Mouse (Mus musculus): Measurements from ENCODE around the gene Ntn3. TPM values are rescaled to one million over a fixed set of nuclear protein-coding genes. Genes with fewer than 3 reads are reported as not detected.

Gene Ntn3
- polyA plus RNA-seq, 1 experiment, result 0.13 TPM

DNA sequence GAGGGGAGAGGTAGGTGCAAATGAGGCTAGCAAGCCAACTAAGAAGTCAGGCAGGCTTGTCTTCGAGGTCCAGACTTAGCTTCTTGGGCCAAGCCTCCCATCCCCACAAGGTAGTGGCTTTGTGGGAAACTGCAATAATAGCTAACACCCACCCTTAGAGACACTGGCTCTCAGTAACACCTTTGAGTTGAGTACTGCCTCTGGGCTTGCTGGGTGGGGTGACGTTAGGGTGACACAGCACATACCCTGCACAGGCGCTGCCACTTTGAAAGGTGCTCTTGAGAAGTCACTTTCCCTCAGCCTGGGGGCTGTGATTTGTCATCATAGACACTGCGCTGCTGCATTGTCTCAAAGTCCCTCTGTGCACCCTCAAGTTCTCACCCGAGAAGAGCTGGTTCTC, 15.6 kb downstream of the Ntn3 start:
- Histone ChIP-seq H3K36me3 (ENCODE audit: control insufficient read depth, insufficient read depth) (no peaks in the 10 kb centered on the region), H3K27me3 (ENCODE audit: control insufficient read depth, insufficient read depth, insufficient read length) (no peaks in the 10 kb centered on the region), H3K79me2 (ENCODE audit: control insufficient read depth, insufficient read depth) (no peaks in the 10 kb centered on the region), H3K4me2 (ENCODE audit: low read depth) (no peak overlapping the region), H3K4me3 (no peak overlapping the region), H3ac (ENCODE audit: control insufficient read depth, insufficient read length) (no peak overlapping the region)
- TF ChIP-seq CEBPB (IDR thresholded peaks at IDR 0.05; ENCODE audit: insufficient read depth, poor library complexity, severe bottlenecking), result no peak
- no peak for TF ChIP-seq MAX (IDR thresholded peaks at IDR 0.05; ENCODE audit: low read depth)
- TF ChIP-seq POLR2A (IDR thresholded peaks at IDR 0.05; ENCODE audit: insufficient read length, low read depth), result no peak
- no peak for TF ChIP-seq MYOG (IDR thresholded peaks at IDR 0.05; ENCODE audit: control insufficient read depth in 1 of 3, insufficient read depth in 1 of 3, insufficient read length in 2 of 3, low read depth in 2 of 3)
- TF ChIP-seq REST (IDR thresholded peaks at IDR 0.05; ENCODE audit: insufficient read depth, insufficient read length), result no peak
- no peak for TF ChIP-seq TCF12 (IDR thresholded peaks at IDR 0.05; ENCODE audit: insufficient read depth, poor library complexity, severe bottlenecking)
- TF ChIP-seq SRF (IDR thresholded peaks at IDR 0.05; ENCODE audit: control insufficient read depth, insufficient read length, low read depth), result no peak
- TF ChIP-seq USF1 (IDR thresholded peaks at IDR 0.05; ENCODE audit: low read depth), result no peak
- no peak for TF ChIP-seq MYOD1 (IDR thresholded peaks at IDR 0.05; ENCODE audit: control insufficient read depth in 1 of 3, insufficient read length in 2 of 3, low read depth in 2 of 3)
- TF ChIP-seq POLR2AphosphoS2 (IDR thresholded peaks at IDR 0.05; ENCODE audit: insufficient read length, low read depth), result no peak
- no peak for TF ChIP-seq TCF3 (IDR thresholded peaks at IDR 0.05; ENCODE audit: insufficient read length, low read depth)

DNA sequence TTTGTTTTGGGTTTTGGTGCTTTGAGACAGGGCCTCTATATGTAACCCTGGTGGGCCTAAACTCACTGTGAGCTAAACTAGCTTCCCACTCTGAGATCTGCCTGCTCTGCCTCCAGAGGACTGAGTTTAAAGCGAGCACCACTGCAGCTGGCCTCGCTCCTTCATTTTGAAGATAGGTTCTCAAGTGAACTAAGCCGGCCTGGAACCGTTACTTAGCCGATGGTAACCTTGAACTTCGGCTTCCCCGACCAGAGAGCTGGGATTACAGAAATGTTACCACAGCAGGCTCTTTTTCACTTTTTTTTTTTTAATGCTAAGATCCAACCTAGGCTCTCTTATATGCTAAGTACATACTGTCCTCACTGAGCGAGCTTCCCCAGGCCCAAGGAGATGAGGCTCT, 16.1 kb downstream of the Ntn3 start:
- H3K4me2 ChIP-seq (ENCODE audit: low read depth), result no peak overlapping the region
- H3K27me3 ChIP-seq (ENCODE audit: control insufficient read depth, insufficient read depth, insufficient read length), result no peaks in the 10 kb centered on the region
- H3K79me2 ChIP-seq (ENCODE audit: control insufficient read depth, insufficient read depth), result no peaks in the 10 kb centered on the region
- TF ChIP-seq SRF (IDR thresholded peaks at IDR 0.05; ENCODE audit: control insufficient read depth, insufficient read length, low read depth), result no peak
- TF ChIP-seq CEBPB (IDR thresholded peaks at IDR 0.05; ENCODE audit: insufficient read depth, poor library complexity, severe bottlenecking), result no peak
- TF ChIP-seq MYOD1 (IDR thresholded peaks at IDR 0.05; ENCODE audit: control insufficient read depth in 1 of 3, insufficient read length in 2 of 3, low read depth in 2 of 3), result no peak
- TF ChIP-seq USF1 (IDR thresholded peaks at IDR 0.05; ENCODE audit: low read depth), result no peak
- no peak for TF ChIP-seq REST (IDR thresholded peaks at IDR 0.05; ENCODE audit: insufficient read depth, insufficient read length)
- TF ChIP-seq E2F4 (IDR thresholded peaks at IDR 0.05; ENCODE audit: insufficient read depth), result no peak
- TF ChIP-seq TCF12 (IDR thresholded peaks at IDR 0.05; ENCODE audit: insufficient read depth, poor library complexity, severe bottlenecking), result no peak
- no peak for TF ChIP-seq POLR2AphosphoS2 (IDR thresholded peaks at IDR 0.05; ENCODE audit: insufficient read length, low read depth)
- TF ChIP-seq MYOG (IDR thresholded peaks at IDR 0.05; ENCODE audit: control insufficient read depth in 1 of 3, insufficient read depth in 1 of 3, insufficient read length in 2 of 3, low read depth in 2 of 3), result no peak
- TF ChIP-seq POLR2A (IDR thresholded peaks at IDR 0.05; ENCODE audit: insufficient read length, low read depth), result no peak
- TF ChIP-seq TCF3 (IDR thresholded peaks at IDR 0.05; ENCODE audit: insufficient read length, low read depth), result no peak
- no peak for TF ChIP-seq MAX (IDR thresholded peaks at IDR 0.05; ENCODE audit: low read depth)
- H3ac ChIP-seq (ENCODE audit: control insufficient read depth, insufficient read length), result no peak overlapping the region
- H3K36me3 ChIP-seq (ENCODE audit: control insufficient read depth, insufficient read depth), result no peaks in the 10 kb centered on the region
- no peak overlapping the region for H3K4me3 ChIP-seq

GRCm38 (mm10) chr17:24192848-24193247, 16.5 kb downstream of the Ntn3 start:
- Histone ChIP-seq H3K36me3 (ENCODE audit: control insufficient read depth, insufficient read depth) (no peaks in the 10 kb centered on the region), H3K79me2 (ENCODE audit: control insufficient read depth, insufficient read depth) (no peaks in the 10 kb centered on the region), H3K4me3 (no peak overlapping the region), H3K27me3 (ENCODE audit: control insufficient read depth, insufficient read depth, insufficient read length) (no peaks in the 10 kb centered on the region), H3ac (ENCODE audit: control insufficient read depth, insufficient read length) (no peak overlapping the region), H3K4me2 (ENCODE audit: low read depth) (no peak overlapping the region)
- TF ChIP-seq MYOG (IDR thresholded peaks at IDR 0.05; ENCODE audit: control insufficient read depth in 1 of 3, insufficient read depth in 1 of 3, insufficient read length in 2 of 3, low read depth in 2 of 3) (no peak), REST (IDR thresholded peaks at IDR 0.05; ENCODE audit: insufficient read depth, insufficient read length) (no peak), TCF12 (IDR thresholded peaks at IDR 0.05; ENCODE audit: insufficient read depth, poor library complexity, severe bottlenecking) (no peak), E2F4 (IDR thresholded peaks at IDR 0.05; ENCODE audit: insufficient read depth) (no peak), POLR2A (IDR thresholded peaks at IDR 0.05; ENCODE audit: insufficient read length, low read depth) (no peak), SRF (IDR thresholded peaks at IDR 0.05; ENCODE audit: control insufficient read depth, insufficient read length, low read depth) (no peak), MYOD1 (IDR thresholded peaks at IDR 0.05; ENCODE audit: control insufficient read depth in 1 of 3, insufficient read length in 2 of 3, low read depth in 2 of 3) (no peak), CEBPB (IDR thresholded peaks at IDR 0.05; ENCODE audit: insufficient read depth, poor library complexity, severe bottlenecking) (no peak), TCF3 (IDR thresholded peaks at IDR 0.05; ENCODE audit: insufficient read length, low read depth) (no peak), USF1 (IDR thresholded peaks at IDR 0.05; ENCODE audit: low read depth) (no peak), MAX (IDR thresholded peaks at IDR 0.05; ENCODE audit: low read depth) (no peak)

- Histone ChIP-seq H3ac (ENCODE audit: control insufficient read depth, insufficient read length) (no peak overlapping the region), H3K4me2 (ENCODE audit: low read depth) (no peak overlapping the region), H3K79me2 (ENCODE audit: control insufficient read depth, insufficient read depth) (no peaks in the 10 kb centered on the region), H3K4me3 (no peak overlapping the region), H3K27me3 (ENCODE audit: control insufficient read depth, insufficient read depth, insufficient read length) (no peaks in the 10 kb centered on the region), H3K36me3 (ENCODE audit: control insufficient read depth, insufficient read depth) (no peaks in the 10 kb centered on the region)
- TF ChIP-seq SRF (IDR thresholded peaks at IDR 0.05; ENCODE audit: control insufficient read depth, insufficient read length, low read depth), result no peak
- TF ChIP-seq MAX (IDR thresholded peaks at IDR 0.05; ENCODE audit: low read depth), result no peak
- no peak for TF ChIP-seq POLR2A (IDR thresholded peaks at IDR 0.05; ENCODE audit: insufficient read length, low read depth)
- no peak for TF ChIP-seq TCF3 (IDR thresholded peaks at IDR 0.05; ENCODE audit: insufficient read length, low read depth)
- TF ChIP-seq MYOD1 (IDR thresholded peaks at IDR 0.05; ENCODE audit: control insufficient read depth in 1 of 3, insufficient read length in 2 of 3, low read depth in 2 of 3), result no peak
- no peak for TF ChIP-seq TCF12 (IDR thresholded peaks at IDR 0.05; ENCODE audit: insufficient read depth, poor library complexity, severe bottlenecking)
- TF ChIP-seq MYOG (IDR thresholded peaks at IDR 0.05; ENCODE audit: control insufficient read depth in 1 of 3, insufficient read depth in 1 of 3, insufficient read length in 2 of 3, low read depth in 2 of 3), result no peak
- TF ChIP-seq POLR2AphosphoS2 (IDR thresholded peaks at IDR 0.05; ENCODE audit: insufficient read length, low read depth), result no peak
- no peak for TF ChIP-seq USF1 (IDR thresholded peaks at IDR 0.05; ENCODE audit: low read depth)
- no peak for TF ChIP-seq CEBPB (IDR thresholded peaks at IDR 0.05; ENCODE audit: insufficient read depth, poor library complexity, severe bottlenecking)
- no peak for TF ChIP-seq REST (IDR thresholded peaks at IDR 0.05; ENCODE audit: insufficient read depth, insufficient read length)
- no peak for TF ChIP-seq E2F4 (IDR thresholded peaks at IDR 0.05; ENCODE audit: insufficient read depth)
These were observed 17.9 kb downstream of the Ntn3 start for GRCm38 (mm10) chr17:24191481-24191880.

Measured in myocyte (in vitro differentiated cells).